Mouse (Mus musculus) heart, postnatal 25 days (tissue): ENCODE results near the gene Nebl. TPM values are rescaled to one million over a fixed set of nuclear protein-coding genes. Genes with fewer than 3 reads are reported as not detected.

Experiments
- DNase-seq: peaks from one replicate; pipeline ENCODE4 v3.0.0; 2022; ENCODE audit warnings: low spot score
- intact Hi-C: fragments of 180-260 bp; cut with DNase I; formaldehyde crosslinking; loops from one replicate; pipeline ENCODE4 v1.15.1; 2025
- total RNA-seq, 2 experiments: library from RNA; stranded (reverse); gene quantifications; 2 replicates each; pipeline ENCODE4 v1.2.3; 2021

Nebl gene
- total RNA-seq, 2 experiments from 2014 or later = 405 to 439 TPM

GRCm38 (mm10) chr2:17711216-17711615 lies 20.0 kb downstream of the Nebl start:
- intact Hi-C loops = no loop called here
- no peak for DNase-seq

- intact Hi-C loops = no loop called here
- no peak for DNase-seq
Measured at GRCm38 (mm10) chr2:17710083-17710482, 21.2 kb downstream of the Nebl start.

DNA sequence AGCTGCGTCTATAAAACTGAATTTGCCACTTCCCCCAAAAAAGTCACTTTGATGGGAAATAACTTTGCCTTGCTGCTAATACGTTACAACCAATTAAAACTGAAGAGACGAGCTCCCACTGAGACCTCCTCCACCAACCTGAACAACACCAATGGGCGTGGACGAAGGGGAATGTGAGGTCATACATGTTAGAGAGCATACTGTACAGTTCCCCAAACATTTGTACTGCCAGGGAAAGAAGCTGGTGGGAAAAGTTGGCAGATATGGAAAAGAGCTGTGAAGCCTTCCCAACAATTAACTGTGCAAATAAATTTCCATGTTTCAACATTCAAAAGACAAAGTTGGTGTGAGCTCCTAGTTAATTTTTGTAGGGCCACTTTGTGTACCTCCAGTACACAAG lies 25.3 kb downstream of the Nebl start:
- intact Hi-C loops = no loop called here
- no peak for DNase-seq

DNA sequence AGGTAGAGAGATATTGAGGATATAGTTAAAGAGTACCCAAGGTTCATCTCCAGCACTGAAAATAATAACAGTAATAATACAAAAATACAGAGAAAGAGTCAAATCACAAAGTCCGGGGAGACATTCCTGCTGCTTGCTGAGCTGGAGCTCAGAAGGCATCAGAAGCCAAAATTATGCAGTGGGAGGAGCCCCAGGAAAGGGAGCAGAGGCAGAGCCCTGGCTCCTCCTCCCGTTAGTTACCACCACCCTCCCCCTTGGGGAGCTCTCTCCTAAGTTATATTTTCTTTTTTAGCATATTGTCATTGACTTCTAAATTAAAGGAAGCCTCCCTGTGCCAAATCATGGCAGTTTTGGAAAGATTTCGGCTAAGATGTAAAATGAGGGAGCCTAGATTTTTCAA lies 25.8 kb downstream of the Nebl start:
- intact Hi-C loops = no loop called here
- no peak for DNase-seq

- intact Hi-C loops = no loop called here
- DNase-seq = no peak
Measured at GRCm38 (mm10) chr2:17703170-17703512, 28.1 kb downstream of the Nebl start.

GRCm38 (mm10) chr2:17702481-17703169 lies 28.6 kb downstream of the Nebl start:
- no peak for DNase-seq
- intact Hi-C loops = no loop called here

- intact Hi-C loops = no loop called here
- DNase-seq = no peak
Measured at GRCm38 (mm10) chr2:17698161-17699087, 32.8 kb downstream of the Nebl start.

DNA sequence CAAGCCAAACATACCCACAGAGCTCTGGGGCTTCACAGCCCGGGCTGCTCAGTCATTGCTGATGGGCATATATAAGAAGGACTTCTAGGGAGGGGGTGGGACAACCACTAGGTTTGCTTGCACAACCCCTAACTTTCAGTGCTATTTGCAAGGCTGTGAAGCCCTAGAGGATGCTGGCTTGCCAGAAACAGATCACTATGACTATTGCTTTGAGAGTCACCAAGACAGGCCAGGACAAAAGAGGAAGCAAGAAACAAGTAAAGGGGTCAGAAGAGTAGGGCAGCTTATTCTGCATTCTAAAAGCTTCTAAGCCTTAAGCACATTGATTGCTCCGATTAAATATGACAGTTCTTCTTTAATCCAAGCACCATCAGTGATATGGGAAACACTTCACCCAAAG lies 38.3 kb downstream of the Nebl start:
- intact Hi-C loops = no loop called here
- DNase-seq = no peak

DNA sequence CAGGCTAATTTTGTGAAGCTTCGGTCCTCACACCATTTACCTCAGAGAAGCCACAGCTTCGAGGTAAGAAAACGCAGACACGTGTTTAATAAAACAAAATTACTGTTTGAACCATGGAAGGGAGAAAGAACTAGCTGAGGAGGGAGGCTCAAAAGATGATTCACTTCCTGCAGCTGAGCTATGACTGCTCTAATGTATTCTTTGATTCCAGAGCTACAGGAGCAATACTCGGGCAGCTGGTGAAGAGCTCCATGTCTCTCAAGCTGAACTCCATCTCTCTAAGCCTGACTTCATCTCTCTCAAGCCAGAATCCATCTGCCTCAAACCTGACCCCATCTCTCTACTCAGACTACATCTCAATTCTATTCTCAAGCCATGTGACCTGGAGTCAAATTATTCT lies 41.0 kb downstream of the Nebl start:
- DNase-seq = no peak
- intact Hi-C loops = no loop called here

DNA sequence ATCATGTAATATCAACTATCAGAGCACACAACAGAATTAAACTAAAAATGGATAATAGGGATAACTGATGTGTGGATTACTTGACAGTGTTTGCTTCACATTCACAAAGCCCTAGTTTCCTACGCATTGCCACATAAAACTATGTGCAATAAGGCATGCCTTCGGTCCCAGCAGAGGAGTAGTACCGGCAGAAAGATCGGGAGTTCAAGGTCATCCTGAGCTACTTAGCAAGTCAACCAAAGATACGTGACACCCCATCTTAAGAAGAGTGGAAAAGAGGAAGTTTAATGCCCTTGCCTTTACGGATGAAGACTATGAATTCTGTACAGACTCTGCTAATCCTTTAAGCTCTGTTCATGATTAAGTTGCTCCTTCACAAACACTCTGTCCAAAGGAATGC lies 44.1 kb downstream of the Nebl start:
- intact Hi-C loops = no loop called here
- no peak for DNase-seq

- intact Hi-C loops = no loop called here
- no peak for DNase-seq
Measured at GRCm38 (mm10) chr2:17683326-17684040, 47.8 kb downstream of the Nebl start.

- DNase-seq = no peak
- intact Hi-C loops = no loop called here
Measured at GRCm38 (mm10) chr2:17672156-17672555, 59.1 kb downstream of the Nebl start.

DNA sequence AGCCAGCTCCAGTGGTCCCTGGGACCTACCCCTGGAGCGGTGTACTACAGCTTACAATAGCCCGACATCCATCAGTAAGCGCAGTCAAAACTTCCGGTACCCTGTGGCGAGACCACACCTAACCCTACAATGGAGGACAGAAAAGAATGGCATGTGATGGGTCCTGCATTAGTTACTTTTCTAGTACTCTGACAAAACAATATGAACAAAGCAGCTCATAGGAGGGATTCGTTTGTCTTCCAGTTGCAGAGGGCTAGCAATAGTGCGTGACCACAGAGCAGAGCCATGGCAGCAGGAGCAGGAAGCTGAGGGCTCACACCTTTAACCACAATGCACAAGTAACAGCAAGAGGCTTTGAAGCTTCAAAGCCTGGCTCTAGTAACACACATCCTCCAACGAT lies 59.7 kb downstream of the Nebl start:
- intact Hi-C loops = no loop called here
- no peak for DNase-seq

DNA sequence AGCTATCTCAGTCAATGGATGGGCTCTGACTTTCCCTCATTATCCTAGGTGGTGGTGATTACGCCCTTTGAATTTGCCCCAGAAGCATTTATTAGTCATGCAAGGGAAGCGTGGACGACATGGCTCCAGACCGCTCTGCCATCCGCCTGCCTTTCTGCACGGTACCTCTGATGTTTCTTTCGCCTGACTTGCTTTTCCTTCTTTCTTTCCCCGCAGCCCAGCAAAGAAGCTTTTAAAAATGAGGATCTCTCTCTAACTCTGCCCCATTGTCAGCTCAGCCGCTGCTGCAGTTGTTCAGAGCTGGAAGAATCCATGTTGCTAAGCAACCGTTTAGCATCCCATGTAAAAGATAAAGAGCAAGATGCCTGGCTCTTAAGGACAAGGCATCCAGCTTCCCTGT lies 61.3 kb downstream of the Nebl start:
- no peak for DNase-seq
- intact Hi-C loops = no loop called here

DNA sequence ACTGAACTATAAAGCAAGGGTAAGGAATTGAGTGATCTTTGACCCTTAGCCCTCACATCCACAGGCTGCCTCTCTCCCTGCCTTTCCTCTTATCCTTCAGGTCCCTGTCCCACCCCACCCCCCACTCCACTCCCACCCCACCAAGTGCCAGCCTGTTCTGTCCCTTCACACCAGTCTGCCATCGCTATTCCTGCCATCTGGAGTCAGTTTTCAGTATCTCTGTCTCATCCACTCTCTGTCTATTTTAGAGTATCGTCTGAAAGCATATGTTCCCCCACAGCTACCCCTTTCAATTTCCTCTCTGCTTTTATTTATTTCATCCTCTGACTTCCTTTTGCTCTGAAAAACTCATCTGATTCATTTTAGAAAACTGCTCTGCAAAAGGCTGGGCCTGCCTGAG lies 62.3 kb downstream of the Nebl start:
- DNase-seq = no peak
- intact Hi-C loops = no loop called here

- no peak for DNase-seq
- intact Hi-C loops = no loop called here
Measured at GRCm38 (mm10) chr2:17658176-17658575, 73.1 kb downstream of the Nebl start.

DNA sequence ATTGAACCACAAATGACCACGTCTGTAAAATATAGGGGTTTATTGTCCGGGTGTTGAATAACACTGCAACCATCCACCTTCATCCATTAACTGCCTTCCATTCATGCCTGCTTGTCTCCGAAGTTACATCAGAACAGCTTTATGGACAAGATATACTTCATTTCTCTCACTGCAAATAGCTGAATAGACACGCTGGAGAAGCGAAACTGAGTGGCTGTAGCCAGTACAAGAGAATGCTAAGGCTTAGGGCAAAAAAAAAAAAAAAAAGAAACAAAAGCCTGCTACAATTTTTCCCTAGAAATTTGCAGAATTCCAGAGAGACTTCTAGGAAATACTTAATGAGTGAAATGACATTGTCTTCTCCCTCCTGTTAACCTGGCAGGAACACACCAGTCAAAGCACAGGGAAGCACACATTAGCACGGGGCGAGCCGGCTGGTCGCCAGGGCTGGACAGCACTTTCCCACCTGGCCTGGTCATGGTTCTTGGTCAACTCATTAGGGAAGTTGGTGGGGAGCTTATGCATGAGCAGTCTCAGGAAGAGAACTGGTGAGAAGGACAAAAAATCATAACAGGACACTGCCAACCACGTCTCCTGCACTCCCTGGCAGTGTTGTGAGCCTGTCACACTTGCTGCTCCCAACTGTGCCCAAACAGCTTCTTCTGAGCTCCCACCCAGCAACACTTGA lies 81.0 kb downstream of the Nebl start:
- DNase-seq = no peak
- intact Hi-C loops = no loop called here

- no peak for DNase-seq
- intact Hi-C loops = no loop called here
Measured at GRCm38 (mm10) chr2:17649728-17650127, 81.5 kb downstream of the Nebl start.

- intact Hi-C loops = loop anchor here (2.0 to 5.0 kb wide), 3 partner anchors 198 to 698 kb away; no protein-coding TSS in a partner anchor
- DNase-seq = no peak
Measured at GRCm38 (mm10) chr2:17644282-17645262, 86.7 kb downstream of the Nebl start.
